Mouse (Mus musculus) spleen, adult 2 months (tissue): ENCODE measurements around the gene Gast. TPM values are rescaled to one million over a fixed set of nuclear protein-coding genes. Genes with fewer than 3 reads are reported as not detected.

ENCODE experiments used
- DNase-seq, 2 experiments: peaks; one replicate each; pipeline versions ENCODE4 v3.0.0 to v3.0.0-alpha.2; 2012 to 2021; ENCODE audit warnings: low spot score in 2 of 2, low read depth in 1 of 2
- H3K27ac ChIP-seq: fragments of 200-500 bp; 2 replicates; pipeline ENCODE4 v1.5.1; 2012; ENCODE audit warnings: low read length, inconsistent platforms; ENCODE audit not compliant: insufficient read depth
- H3K27me3 ChIP-seq: fragments of 200-500 bp; 2 replicates; pipeline ENCODE4 v1.6.1; 2012; ENCODE audit warnings: mild to moderate bottlenecking, moderate library complexity, low read length, inconsistent platforms; ENCODE audit not compliant: control insufficient read depth, insufficient read depth
- H3K36me3 ChIP-seq: fragments of 200-500 bp; 2 replicates; pipeline ENCODE4 v1.6.1; 2012; ENCODE audit warnings: mild to moderate bottlenecking, low read length, inconsistent platforms; ENCODE audit not compliant: control insufficient read depth, insufficient read depth
- H3K4me1 ChIP-seq: fragments of 200-500 bp; 2 replicates; pipeline ENCODE4 v1.6.1; 2011; ENCODE audit warnings: inconsistent platforms; ENCODE audit not compliant: control insufficient read depth, insufficient read depth, insufficient read length
- H3K4me3 ChIP-seq: fragments of 200-500 bp; 2 replicates; pipeline ENCODE4 v1.5.1; 2011; ENCODE audit warnings: mild to moderate bottlenecking, inconsistent platforms; ENCODE audit not compliant: insufficient read depth, insufficient read length; ENCODE audit errors: extremely low read depth
- CTCF ChIP-seq: fragments of 200-500 bp; IDR thresholded peaks from 2 replicates; pipeline ENCODE4 v1.5.1; 2011; ENCODE audit warnings: mild to moderate bottlenecking, inconsistent platforms; ENCODE audit not compliant: insufficient read depth, insufficient read length, insufficient replicate concordance; ENCODE audit errors: extremely low read depth
- POLR2A ChIP-seq: fragments of 200-500 bp; IDR thresholded peaks from 2 replicates; pipeline ENCODE4 v1.6.1; 2011; ENCODE audit warnings: low read depth, low read length, inconsistent platforms
- WGBS: fragments of 180-500 bp; shearing (Covaris S2); methylation state at CpG from one replicate; pipeline ENCODE4 v1.1.7; 2018; 5-methylcytosine and 5-hydroxymethylcytosine counted together
- polyA plus RNA-seq: library from polyadenylated mRNA; depleted of rRNA; stranded (reverse); fragments of >200 nt; gene quantifications from 2 replicates; pipeline ENCODE4 v1.2.3, GENCODE M21; 2012

Gast gene
- polyA plus RNA-seq, 1 experiment: not detected

DNA sequence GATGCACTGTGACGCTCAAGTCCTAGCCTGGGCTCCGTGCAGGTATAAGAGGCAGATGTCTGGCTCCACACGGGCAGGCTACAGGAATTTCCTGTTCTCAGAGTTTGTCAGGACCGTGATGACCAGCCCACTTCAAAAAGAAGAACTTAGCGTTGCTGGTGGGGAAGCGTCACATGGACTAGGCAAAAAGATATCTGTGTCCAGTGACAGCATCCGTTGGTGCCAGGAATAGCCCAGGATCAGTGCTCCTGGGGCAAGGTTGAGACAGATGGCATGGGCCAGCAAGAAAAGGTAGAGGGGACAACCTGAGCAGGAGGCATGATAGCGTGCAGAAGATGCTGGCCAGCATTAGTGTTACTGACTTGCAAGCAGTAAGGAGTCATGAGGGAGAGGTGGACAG lies 35.6 kb downstream of the Gast start:
- DNase-seq: no peak
- Histone ChIP-seq H3K36me3 (no peaks in the 10 kb centered on the region), H3K4me1 (no peaks in the 10 kb centered on the region), H3K4me3 (no peak overlapping the region), H3K27ac (no peak overlapping the region), H3K27me3 (no peaks in the 10 kb centered on the region)
- 57% methylated on average over 8 of the region's 8 CpGs for WGBS
- TF ChIP-seq CTCF (no peak), POLR2A (no peak)

DNA sequence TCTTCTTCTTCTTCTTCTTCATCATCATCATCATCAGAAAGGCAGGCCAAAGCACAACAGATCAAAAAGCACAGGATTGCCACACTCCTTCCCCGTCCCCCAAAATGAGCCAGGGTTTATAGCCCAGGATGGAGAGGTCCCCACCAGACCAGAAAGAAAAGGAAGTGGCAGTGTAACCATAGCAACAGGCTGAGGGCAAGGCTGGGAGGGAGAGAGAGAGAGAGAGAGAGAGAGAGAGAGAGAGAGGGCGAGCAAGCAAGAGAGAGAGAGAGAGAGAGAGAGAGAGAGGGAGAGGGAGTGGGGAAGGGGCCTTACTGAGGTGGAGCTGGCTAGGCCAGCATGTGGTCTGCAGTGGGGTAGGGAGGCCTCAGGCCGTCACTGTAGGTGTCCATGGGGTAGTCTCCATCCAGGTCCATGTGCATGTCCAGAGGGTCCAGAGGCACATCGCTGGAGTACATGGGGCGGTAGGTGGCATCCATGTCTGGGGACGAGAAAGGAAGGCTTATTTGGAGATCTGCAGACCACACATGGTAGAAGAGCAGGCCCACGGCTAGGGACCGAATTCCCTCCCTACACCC lies 37.9 kb downstream of the Gast start:
- Histone ChIP-seq H3K4me1 (no peaks in the 10 kb centered on the region), H3K36me3 (no peaks in the 10 kb centered on the region), H3K27me3 (no peaks in the 10 kb centered on the region), H3K4me3 (no peak overlapping the region), H3K27ac (no peak overlapping the region)
- WGBS: 81% methylated on average over 7 of the region's 8 CpGs
- no peak for DNase-seq
- TF ChIP-seq CTCF (no peak), POLR2A (no peak)

DNA sequence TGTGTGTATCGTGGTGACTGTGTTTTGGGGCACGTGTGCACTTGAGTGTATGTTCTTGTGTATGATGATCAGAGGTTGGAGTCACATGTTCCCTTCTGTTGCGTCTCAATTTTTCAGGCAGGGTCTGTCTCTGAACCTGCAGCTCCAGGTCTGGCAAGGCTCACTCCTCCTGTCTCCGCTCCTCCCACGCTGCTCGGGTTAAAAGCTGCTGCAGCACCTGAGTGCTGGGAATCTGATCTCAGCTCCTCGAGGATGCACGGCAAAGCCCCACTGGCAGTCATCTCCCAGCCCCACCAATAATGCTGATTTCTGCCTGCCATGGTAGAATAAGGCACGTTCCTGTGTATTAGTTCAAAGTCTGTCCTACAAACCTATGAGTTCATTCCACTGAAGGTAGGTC lies 40.9 kb downstream of the Gast start:
- no peak for DNase-seq
- H3K4me1 ChIP-seq: no peaks in the 10 kb centered on the region
- H3K36me3 ChIP-seq: no peaks in the 10 kb centered on the region
- H3K27ac ChIP-seq: no peak overlapping the region
- H3K4me3 ChIP-seq: no peak overlapping the region
- TF ChIP-seq POLR2A (no peak), CTCF (no peak)
- no peaks in the 10 kb centered on the region for H3K27me3 ChIP-seq
- WGBS: 94% methylated on average over 9 of the region's 9 CpGs

DNA sequence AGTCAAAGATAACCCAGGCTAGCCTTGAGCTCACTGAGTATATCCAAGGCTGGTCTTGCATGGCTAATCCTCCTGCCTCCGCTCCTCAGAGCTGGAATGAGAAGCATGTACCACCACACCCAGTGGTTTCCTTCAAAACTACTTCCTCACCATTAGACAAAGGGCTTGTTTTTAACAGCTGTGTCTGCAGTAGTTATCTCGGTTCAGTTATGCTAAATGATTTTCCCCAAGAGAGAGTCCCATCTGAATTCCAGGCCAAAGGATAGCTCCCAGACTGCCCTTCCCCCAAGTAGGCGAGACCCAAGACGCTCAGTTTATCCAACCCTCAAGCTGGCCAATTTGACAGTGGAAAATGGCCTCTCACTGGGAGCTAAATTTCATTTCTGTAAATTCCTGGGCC lies 41.8 kb downstream of the Gast start:
- H3K36me3 ChIP-seq: no peaks in the 10 kb centered on the region
- H3K4me1 ChIP-seq: no peaks in the 10 kb centered on the region
- TF ChIP-seq CTCF (no peak), POLR2A (no peak)
- no peak overlapping the region for H3K27ac ChIP-seq
- H3K4me3 ChIP-seq: no peak overlapping the region
- 78% methylated on average over 4 of the region's 4 CpGs for WGBS
- no peaks in the 10 kb centered on the region for H3K27me3 ChIP-seq
- DNase-seq: no peak

DNA sequence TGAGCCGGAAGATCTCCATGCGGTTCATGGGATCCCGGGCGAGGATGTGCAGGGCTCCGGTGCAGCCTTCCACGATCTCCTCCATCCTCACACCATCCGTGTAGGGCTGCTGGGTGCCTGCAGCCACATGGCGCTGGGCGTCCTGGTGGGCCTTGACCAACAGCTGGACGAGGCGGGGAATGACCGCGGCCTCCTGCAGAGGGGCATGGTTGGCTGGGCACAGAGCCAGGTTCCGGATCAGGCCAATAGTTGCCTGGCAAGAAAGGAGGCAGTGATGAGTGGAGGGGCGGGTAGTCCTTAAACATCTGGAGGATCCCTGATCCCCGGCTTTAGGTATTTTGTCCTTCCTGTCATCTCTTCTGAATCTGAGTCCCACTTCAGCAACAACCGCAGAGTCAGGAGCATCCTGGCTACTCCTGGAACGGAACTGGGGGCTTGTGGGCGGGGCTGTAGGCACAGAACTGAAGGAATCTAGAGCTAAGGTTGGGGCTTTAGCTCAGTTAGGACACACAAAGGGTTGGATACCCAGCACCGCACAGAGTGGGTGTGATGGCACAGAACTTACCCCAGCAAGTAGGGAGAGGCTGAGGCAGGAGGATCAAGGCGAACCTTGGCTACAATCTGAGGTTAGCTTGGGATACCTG lies 42.7 kb downstream of the Gast start:
- no peaks in the 10 kb centered on the region for H3K27me3 ChIP-seq
- H3K4me3 ChIP-seq: no peak overlapping the region
- H3K27ac ChIP-seq: no peak overlapping the region
- no peaks in the 10 kb centered on the region for H3K36me3 ChIP-seq
- H3K4me1 ChIP-seq: no peaks in the 10 kb centered on the region
- no peak for DNase-seq
- 89% methylated on average over 21 of the region's 21 CpGs for WGBS
- no peak for TF ChIP-seq POLR2A
- TF ChIP-seq CTCF: no peak

DNA sequence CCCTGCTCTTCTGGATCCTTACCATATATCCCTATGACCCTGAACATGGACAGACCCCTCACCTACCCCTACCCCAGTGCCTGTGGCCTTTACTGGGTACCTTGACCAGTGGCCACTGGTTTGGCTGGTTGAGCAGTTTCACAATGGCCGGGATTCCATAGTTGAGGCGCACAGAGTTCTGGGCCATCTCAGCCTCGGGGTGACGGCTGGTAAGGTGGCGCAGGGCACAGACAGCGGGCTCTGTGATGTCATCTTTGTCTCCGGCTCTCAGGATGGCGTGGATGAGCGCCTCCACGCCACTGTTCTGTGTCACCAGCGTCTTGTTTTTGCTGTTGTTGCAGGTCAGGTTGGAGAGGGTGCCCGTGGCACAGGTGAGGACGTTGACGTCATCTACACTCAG lies 43.8 kb downstream of the Gast start:
- Histone ChIP-seq H3K27me3 (no peaks in the 10 kb centered on the region), H3K27ac (no peak overlapping the region; the same call in 1 of the 2 replicates), H3K4me3 (no peak overlapping the region), H3K36me3 (no peaks in the 10 kb centered on the region), H3K4me1 (no peaks in the 10 kb centered on the region)
- DNase-seq: no peak
- WGBS: 92% methylated on average over 14 of the region's 14 CpGs
- TF ChIP-seq POLR2A (no peak), CTCF (no peak)

DNA sequence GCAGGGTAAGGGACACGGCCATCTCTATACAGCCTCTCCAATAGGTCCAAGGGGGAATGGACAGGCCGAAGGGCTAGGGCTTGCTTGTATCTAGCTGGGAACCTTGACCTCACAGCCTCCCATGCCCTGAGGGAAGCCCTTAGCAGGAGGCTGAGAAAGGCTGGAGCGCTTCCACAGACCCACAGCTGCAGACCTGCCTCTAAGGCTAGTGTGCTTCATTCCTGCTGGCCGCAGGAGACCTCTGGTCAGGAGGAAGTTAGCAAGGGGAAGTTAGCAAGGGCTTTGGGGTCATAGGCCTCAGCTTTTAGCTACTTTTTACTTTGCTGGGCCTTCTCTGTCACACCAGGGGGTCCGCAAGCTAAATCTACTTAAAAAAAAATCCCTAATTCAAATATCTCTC lies 44.2 kb downstream of the Gast start:
- no peaks in the 10 kb centered on the region for H3K36me3 ChIP-seq
- no peaks in the 10 kb centered on the region for H3K27me3 ChIP-seq
- no peaks in the 10 kb centered on the region for H3K4me1 ChIP-seq
- TF ChIP-seq POLR2A (no peak), CTCF (no peak)
- whole genome bisulfite sequencing: 88% methylated on average over 5 of the region's 5 CpGs
- H3K27ac ChIP-seq: peak overlapping the region; percentile 36; the same call in 1 of the 2 replicates
- no peak overlapping the region for H3K4me3 ChIP-seq
- DNase-seq: no peak
